Comparison of ENCODE assay signal across 8 mouse cellular contexts in genomic region chr11:94134076-94134838, GRCm38 (mm10).
A peak's percentile ranks its signal among the peaks of the same experiment; 100 is the strongest.
DNase-seq lines count a peak whose midpoint lies in the region; ATAC-seq lines count a peak whose summit lies in the region.

No protein-coding gene starts in this region.

- no peak overlapping the region for H3K9ac ChIP-seq in forebrain, embryonic 16.5 days (replicated peaks; ENCODE audit: low read depth, low read length)
- H3K9ac ChIP-seq in forebrain, embryonic 14.5 days (ENCODE audit: low read length): peak overlapping the region; percentile 21; the same call in 1 of the 2 replicates
- H3K9ac ChIP-seq in limb, embryonic 15.5 days: no peak overlapping the region

- H3K4me3 ChIP-seq in forebrain, embryonic 10.5 days: no peak overlapping the region
- no peak overlapping the region for H3K4me3 ChIP-seq in forebrain, embryonic 16.5 days (replicated peaks; ENCODE audit: low read length)
- H3K4me3 ChIP-seq in forebrain, embryonic 14.5 days (ENCODE audit: low read depth, low read length): no peak overlapping the region
- H3K4me3 ChIP-seq in limb, embryonic 15.5 days: no peak overlapping the region

- DNase-seq in forebrain, embryonic 10.5 days (ENCODE audit: extremely low spot score, low spot score): peak; percentile 19
- DNase-seq in adrenal gland, adult 8-10 months: peak; percentile 92
- peak; percentile 62 for DNase-seq in forebrain, embryonic 14.5 days (ENCODE audit: low spot score)
- DNase-seq in heart, postnatal 4 days: peak; percentile 97
- DNase-seq in skeletal muscle tissue, adult 2 months (ENCODE audit: low read depth, low spot score): peak; percentile 99
- no peak for DNase-seq in frontal cortex, adult 2 months (ENCODE audit: extremely low spot score in 1 of 2, low spot score in 1 of 2)

- no peaks in the 10 kb centered on the region; the same call in 1 of the 2 replicates for H3K27me3 ChIP-seq in forebrain, embryonic 10.5 days (ENCODE audit: poor library complexity, severe bottlenecking)
- H3K27me3 ChIP-seq in forebrain, embryonic 16.5 days (replicated peaks; ENCODE audit: control insufficient read depth, insufficient read depth, low read length): no peaks in the 10 kb centered on the region
- no peaks in the 10 kb centered on the region for H3K27me3 ChIP-seq in forebrain, embryonic 14.5 days (replicated peaks; ENCODE audit: control insufficient read depth, insufficient read depth, low read length)
- H3K27me3 ChIP-seq in limb, embryonic 15.5 days: no peaks in the 10 kb centered on the region

- H3K4me1 ChIP-seq in forebrain, embryonic 10.5 days: peaks cover 91% of the 10 kb centered on the region
- H3K4me1 ChIP-seq in forebrain, embryonic 16.5 days (replicated peaks; ENCODE audit: control insufficient read depth, insufficient read depth, low read length): peaks cover 32% of the 10 kb centered on the region
- peaks cover 22% of the 10 kb centered on the region for H3K4me1 ChIP-seq in forebrain, embryonic 14.5 days (ENCODE audit: control insufficient read depth, insufficient read depth, low read length)
- H3K4me1 ChIP-seq in limb, embryonic 15.5 days: peaks cover 61% of the 10 kb centered on the region

- 46% methylated on average over 18 of the region's 18 CpGs for WGBS in forebrain, embryonic 10.5 days
- WGBS in forebrain, embryonic 16.5 days: 43% methylated on average over 18 of the region's 18 CpGs
- 42% methylated on average over 18 of the region's 18 CpGs for WGBS in forebrain, embryonic 14.5 days
- 19% methylated on average over 18 of the region's 18 CpGs for WGBS in limb, embryonic 15.5 days

- H3K9me3 ChIP-seq in forebrain, embryonic 10.5 days: no peaks in the 10 kb centered on the region
- no peaks in the 10 kb centered on the region for H3K9me3 ChIP-seq in forebrain, embryonic 16.5 days (ENCODE audit: control insufficient read depth, low read length)
- H3K9me3 ChIP-seq in forebrain, embryonic 14.5 days (replicated peaks; ENCODE audit: control insufficient read depth, low read length): no peaks in the 10 kb centered on the region
- H3K9me3 ChIP-seq in limb, embryonic 15.5 days: no peaks in the 10 kb centered on the region

- H3K36me3 ChIP-seq in forebrain, embryonic 10.5 days (replicated peaks): no peaks in the 10 kb centered on the region
- H3K36me3 ChIP-seq in forebrain, embryonic 16.5 days (ENCODE audit: control insufficient read depth, insufficient read depth): no peaks in the 10 kb centered on the region
- peaks cover 2% of the 10 kb centered on the region for H3K36me3 ChIP-seq in forebrain, embryonic 14.5 days (ENCODE audit: control insufficient read depth, insufficient read depth, low read length)
- H3K36me3 ChIP-seq in limb, embryonic 15.5 days: no peaks in the 10 kb centered on the region

- peak overlapping the region; percentile 32 for H3K27ac ChIP-seq in forebrain, embryonic 10.5 days
- no peak overlapping the region for H3K27ac ChIP-seq in forebrain, embryonic 16.5 days (ENCODE audit: low read length)
- no peak overlapping the region for H3K27ac ChIP-seq in forebrain, embryonic 14.5 days (ENCODE audit: low read depth, low read length)
- peak overlapping the region; percentile 34; the same call in 1 of the 2 replicates for H3K27ac ChIP-seq in limb, embryonic 15.5 days

- no peak overlapping the region for H3K4me2 ChIP-seq in forebrain, embryonic 16.5 days (ENCODE audit: low read length)
- H3K4me2 ChIP-seq in forebrain, embryonic 14.5 days (ENCODE audit: low read length): peak overlapping the region; percentile 3; the same call in 1 of the 2 replicates
- peak overlapping the region; percentile 10; the same call in 1 of the 2 replicates for H3K4me2 ChIP-seq in limb, embryonic 15.5 days

- ATAC-seq in forebrain, embryonic 16.5 days: no peak
- 0 out of 2 replicates have a peak, but pooled peaks have one; percentile 11 for ATAC-seq in forebrain, embryonic 14.5 days
- no peak for ATAC-seq in limb, embryonic 15.5 days (ENCODE audit: insufficient number of reproducible peaks, low FRiP score, low TSS enrichment, low read depth)

Comparison
In these comparisons a context has a peak if more than half of its experiments do, and no peak if none do; other contexts are left out.
1. H3K27ac ChIP-seq: peak in forebrain, embryonic 10.5 days (single experiment) and limb, embryonic 15.5 days (single experiment); none in forebrain, embryonic 16.5 days (single experiment) and forebrain, embryonic 14.5 days (single experiment).
2. DNase-seq: peak in forebrain, embryonic 10.5 days (single experiment), adrenal gland, adult 8-10 months (single experiment), forebrain, embryonic 14.5 days (single experiment), heart, postnatal 4 days (single experiment) and skeletal muscle tissue, adult 2 months (single experiment); none in frontal cortex, adult 2 months (0 of 2).